Mouse (Mus musculus) forebrain, embryonic 15.5 days (tissue): Measurements from ENCODE around the gene Wdr95. TPM values are rescaled to one million over a fixed set of nuclear protein-coding genes. Genes with fewer than 3 reads are reported as not detected.
A peak's percentile ranks its signal among the peaks of the same experiment; 100 is the strongest.

ENCODE experiments used
- ATAC-seq: fragments of 200-750 bp; cut with Nextera tagmentation; replicated peaks from 2 replicates; pipeline ENCODE4 v1.8.0; 2017; ENCODE audit warnings: mild to moderate bottlenecking, moderate TSS enrichment, moderate library complexity
- H3K27ac ChIP-seq: fragments of 300-500 bp; sonication (generic); replicated peaks from 2 replicates; pipeline ENCODE4 v1.5.1; 2015; ENCODE audit warnings: mild to moderate bottlenecking, inconsistent platforms
- H3K27me3 ChIP-seq: fragments of 300-500 bp; sonication (generic); 2 replicates; pipeline ENCODE4 v1.6.1; 2015; ENCODE audit warnings: inconsistent platforms
- H3K36me3 ChIP-seq: fragments of 300-500 bp; sonication (generic); 2 replicates; pipeline ENCODE4 v1.6.1; 2015; ENCODE audit warnings: mild to moderate bottlenecking, inconsistent platforms
- H3K4me1 ChIP-seq: fragments of 300-500 bp; sonication (generic); 2 replicates; pipeline ENCODE4 v1.6.1; 2015; ENCODE audit warnings: inconsistent platforms
- H3K4me2 ChIP-seq: fragments of 300-500 bp; sonication (generic); replicated peaks from 2 replicates; pipeline ENCODE4 v1.6.1; 2015; ENCODE audit warnings: mild to moderate bottlenecking, inconsistent platforms
- H3K4me3 ChIP-seq: fragments of 300-500 bp; sonication (generic); 2 replicates; pipeline ENCODE4 v1.5.1; 2015; ENCODE audit warnings: mild to moderate bottlenecking, inconsistent platforms
- H3K9ac ChIP-seq: fragments of 300-500 bp; sonication (generic); replicated peaks from 2 replicates; pipeline ENCODE4 v1.6.1; 2015; ENCODE audit warnings: mild to moderate bottlenecking, inconsistent platforms
- H3K9me3 ChIP-seq: fragments of 300-500 bp; sonication (generic); 2 replicates; pipeline ENCODE4 v1.6.1; 2016; ENCODE audit warnings: inconsistent platforms
- WGBS: fragments of 180-500 bp; shearing (Covaris S2); methylation state at CpG from one replicate; pipeline ENCODE4 v1.1.7; 2015; ENCODE audit warnings: mixed read lengths; 5-methylcytosine and 5-hydroxymethylcytosine counted together
- polyA plus RNA-seq: library from polyadenylated mRNA; unstranded; fragments of >200 nt; fragmentation: Nextera tagmentation; extraction: Ambion mirVana; gene quantifications from 2 replicates; pipeline ENCODE4 v1.2.1, GENCODE M21; 2015

Gene Wdr95
- polyA plus RNA-seq, 1 experiment from 2014 or later: 0.46 TPM

- Histone ChIP-seq H3K27ac (no peak overlapping the region), H3K36me3 (no peaks in the 10 kb centered on the region), H3K4me1 (no peaks in the 10 kb centered on the region), H3K9me3 (no peaks in the 10 kb centered on the region), H3K9ac (no peak overlapping the region), H3K27me3 (no peaks in the 10 kb centered on the region), H3K4me3 (no peak overlapping the region), H3K4me2 (no peak overlapping the region)
- 89% methylated on average over 8 of the region's 8 CpGs for WGBS
- no peak for ATAC-seq
Observed at GRCm38 (mm10) chr5:149641277-149641892, 112.9 kb downstream of the Wdr95 start.

GRCm38 (mm10) chr5:149642366-149642765 lies 113.9 kb downstream of the Wdr95 start:
- Histone ChIP-seq H3K9ac (no peak overlapping the region), H3K9me3 (no peaks in the 10 kb centered on the region), H3K27me3 (no peaks in the 10 kb centered on the region), H3K27ac (no peak overlapping the region), H3K4me2 (no peak overlapping the region), H3K4me1 (no peaks in the 10 kb centered on the region), H3K36me3 (no peaks in the 10 kb centered on the region), H3K4me3 (no peak overlapping the region)
- ATAC-seq: no peak
- 56% methylated on average over 6 of the region's 6 CpGs for WGBS

- Histone ChIP-seq H3K9me3 (no peaks in the 10 kb centered on the region), H3K27me3 (no peaks in the 10 kb centered on the region), H3K4me1 (0 out of 2 replicates have a peak, but pooled peaks cover under 1% of the 10 kb centered on the region), H3K27ac (no peak overlapping the region), H3K4me3 (no peak overlapping the region), H3K36me3 (no peaks in the 10 kb centered on the region), H3K4me2 (no peak overlapping the region), H3K9ac (no peak overlapping the region)
- WGBS: 87% methylated on average over 11 of the region's 11 CpGs
- no peak for ATAC-seq
Observed at GRCm38 (mm10) chr5:149642783-149643509, 114.5 kb downstream of the Wdr95 start.

- no peak overlapping the region for H3K27ac ChIP-seq
- no peak overlapping the region for H3K4me3 ChIP-seq
Observed at GRCm38 (mm10) chr5:149647367-149648115, 119.1 kb downstream of the Wdr95 start.

GRCm38 (mm10) chr5:149648196-149648595 lies 119.7 kb downstream of the Wdr95 start:
- Histone ChIP-seq H3K4me1 (0 out of 2 replicates have a peak, but pooled peaks cover 2% of the 10 kb centered on the region), H3K4me3 (no peak overlapping the region), H3K9ac (no peak overlapping the region), H3K27ac (no peak overlapping the region), H3K9me3 (no peaks in the 10 kb centered on the region), H3K4me2 (no peak overlapping the region), H3K36me3 (no peaks in the 10 kb centered on the region), H3K27me3 (no peaks in the 10 kb centered on the region)
- WGBS: 66% methylated on average over 4 of the region's 4 CpGs
- no peak for ATAC-seq

More at GRCm38 (mm10) chr5:149647367-149648115, 119.1 kb downstream of the Wdr95 start:
- Histone ChIP-seq H3K4me2 (no peak overlapping the region), H3K36me3 (no peaks in the 10 kb centered on the region), H3K9ac (no peak overlapping the region), H3K9me3 (no peaks in the 10 kb centered on the region), H3K4me1 (0 out of 2 replicates have a peak, but pooled peaks cover 2% of the 10 kb centered on the region), H3K27me3 (no peaks in the 10 kb centered on the region)
- 71% methylated on average over 8 of the region's 8 CpGs for WGBS
- ATAC-seq: 0 out of 2 replicates have a peak, but pooled peaks have one; percentile 11

- H3K27me3 ChIP-seq: no peaks in the 10 kb centered on the region
- H3K36me3 ChIP-seq: no peaks in the 10 kb centered on the region
- H3K27ac ChIP-seq: no peak overlapping the region
- 62% methylated on average over 6 of the region's 6 CpGs for WGBS
- no peak for ATAC-seq
- no peak overlapping the region for H3K4me3 ChIP-seq
- H3K4me2 ChIP-seq: no peak overlapping the region
- no peak overlapping the region for H3K9ac ChIP-seq
- 0 out of 2 replicates have a peak, but pooled peaks cover 2% of the 10 kb centered on the region for H3K4me1 ChIP-seq
- no peaks in the 10 kb centered on the region for H3K9me3 ChIP-seq
Observed at GRCm38 (mm10) chr5:149648895-149649406, 120.5 kb downstream of the Wdr95 start.

GRCm38 (mm10) chr5:149649499-149650178 lies 121.2 kb downstream of the Wdr95 start:
- no peaks in the 10 kb centered on the region for H3K36me3 ChIP-seq
- no peak for ATAC-seq
- H3K4me3 ChIP-seq: no peak overlapping the region
- H3K4me2 ChIP-seq: no peak overlapping the region
- no peak overlapping the region for H3K27ac ChIP-seq
- H3K9ac ChIP-seq: no peak overlapping the region
- 0 out of 2 replicates have a peak, but pooled peaks cover 2% of the 10 kb centered on the region for H3K4me1 ChIP-seq
- no peaks in the 10 kb centered on the region for H3K9me3 ChIP-seq
- 73% methylated on average over 14 of the region's 14 CpGs for WGBS
- H3K27me3 ChIP-seq: no peaks in the 10 kb centered on the region

GRCm38 (mm10) chr5:149650179-149650553 lies 121.7 kb downstream of the Wdr95 start:
- Histone ChIP-seq H3K27me3 (no peaks in the 10 kb centered on the region), H3K4me1 (0 out of 2 replicates have a peak, but pooled peaks cover 2% of the 10 kb centered on the region), H3K4me3 (no peak overlapping the region), H3K9me3 (no peaks in the 10 kb centered on the region), H3K36me3 (no peaks in the 10 kb centered on the region), H3K4me2 (no peak overlapping the region), H3K27ac (no peak overlapping the region), H3K9ac (no peak overlapping the region)
- WGBS: 42% methylated on average over 4 of the region's 4 CpGs
- ATAC-seq: 0 out of 2 replicates have a peak, but pooled peaks have one; percentile 35

- no peak overlapping the region for H3K4me3 ChIP-seq
- no peak overlapping the region for H3K4me2 ChIP-seq
- H3K9me3 ChIP-seq: no peaks in the 10 kb centered on the region
- no peak overlapping the region for H3K9ac ChIP-seq
- H3K27ac ChIP-seq: no peak overlapping the region
- no peak for ATAC-seq
- no peaks in the 10 kb centered on the region for H3K36me3 ChIP-seq
- no peaks in the 10 kb centered on the region for H3K27me3 ChIP-seq
- 93% methylated on average over 9 of the region's 9 CpGs for WGBS
- H3K4me1 ChIP-seq: no peaks in the 10 kb centered on the region
Observed at GRCm38 (mm10) chr5:149655636-149656035, 127.2 kb downstream of the Wdr95 start.

GRCm38 (mm10) chr5:149658022-149658421 lies 129.5 kb downstream of the Wdr95 start:
- no peaks in the 10 kb centered on the region for H3K36me3 ChIP-seq
- no peaks in the 10 kb centered on the region for H3K9me3 ChIP-seq
- H3K4me3 ChIP-seq: no peak overlapping the region
- no peaks in the 10 kb centered on the region for H3K4me1 ChIP-seq
- no peak for ATAC-seq
- H3K27ac ChIP-seq: no peak overlapping the region
- WGBS: 63% methylated on average over 3 of the region's 3 CpGs
- no peak overlapping the region for H3K4me2 ChIP-seq
- H3K27me3 ChIP-seq: no peaks in the 10 kb centered on the region
- no peak overlapping the region for H3K9ac ChIP-seq

GRCm38 (mm10) chr5:149658741-149659413 lies 130.4 kb downstream of the Wdr95 start:
- Histone ChIP-seq H3K27me3 (no peaks in the 10 kb centered on the region), H3K4me1 (no peaks in the 10 kb centered on the region), H3K9me3 (no peaks in the 10 kb centered on the region), H3K9ac (no peak overlapping the region), H3K27ac (no peak overlapping the region), H3K36me3 (no peaks in the 10 kb centered on the region), H3K4me2 (no peak overlapping the region), H3K4me3 (no peak overlapping the region)
- 75% methylated on average over 9 of the region's 9 CpGs for WGBS
- no peak for ATAC-seq
